Mouse (Mus musculus) midbrain, postnatal 0 days (tissue): ENCODE results near the gene Tnfrsf22. TPM values are rescaled to one million over a fixed set of nuclear protein-coding genes. Genes with fewer than 3 reads are reported as not detected.
A peak's percentile ranks its signal among the peaks of the same experiment; 100 is the strongest.
"Not testable (repeated sequence)": the region's sequence is repeated elsewhere in the genome, so short reads cannot be mapped to it uniquely, and the experiment has no call there.

ENCODE experiments used
- ATAC-seq: fragments of 200-750 bp; cut with Nextera tagmentation; 2 replicates; pipeline ENCODE4 v1.8.0; 2017; ENCODE audit warnings: moderate number of reproducible peaks, mild to moderate bottlenecking, moderate TSS enrichment, moderate library complexity; ENCODE audit not compliant: low FRiP score
- DNase-seq: peaks from one replicate; pipeline ENCODE4 v3.0.0-alpha.2; 2015; ENCODE audit warnings: low spot score
- H3K27ac ChIP-seq: fragments of 300-500 bp; sonication (generic); 2 replicates; pipeline ENCODE4 v1.5.1; 2014; ENCODE audit warnings: low read depth, mild to moderate bottlenecking, low read length, mixed read lengths
- H3K27me3 ChIP-seq: fragments of 300-500 bp; sonication (generic); 2 replicates; pipeline ENCODE4 v1.6.1; 2014; ENCODE audit warnings: low read length, control low read depth, mixed read lengths; ENCODE audit not compliant: insufficient read depth
- H3K36me3 ChIP-seq: fragments of 300-500 bp; sonication (generic); 2 replicates; pipeline ENCODE4 v1.6.1; 2014; ENCODE audit warnings: low read length, control low read depth, mixed read lengths; ENCODE audit not compliant: insufficient read depth
- H3K4me1 ChIP-seq: fragments of 300-500 bp; sonication (generic); 2 replicates; pipeline ENCODE4 v1.6.1; 2014; ENCODE audit warnings: mild to moderate bottlenecking, control low read depth, antibody characterized with exemption, low read length, mixed read lengths; ENCODE audit not compliant: insufficient read depth
- H3K4me2 ChIP-seq: fragments of 300-500 bp; sonication (generic); 2 replicates; pipeline ENCODE4 v1.6.1; 2014; ENCODE audit warnings: low read depth, mild to moderate bottlenecking, low read length, mixed read lengths; ENCODE audit not compliant: poor library complexity, severe bottlenecking
- H3K4me3 ChIP-seq: fragments of 300-500 bp; sonication (generic); 2 replicates; pipeline ENCODE4 v1.5.1; 2014; ENCODE audit warnings: low read depth, mild to moderate bottlenecking, low read length, moderate library complexity
- H3K9ac ChIP-seq: fragments of 300-500 bp; sonication (generic); replicated peaks from 2 replicates; pipeline ENCODE4 v1.6.1; 2014; ENCODE audit warnings: mild to moderate bottlenecking, low read length, moderate library complexity, mixed read lengths; ENCODE audit not compliant: poor library complexity, severe bottlenecking
- H3K9me3 ChIP-seq: fragments of 300-500 bp; sonication (generic); 2 replicates; pipeline ENCODE4 v1.6.1; 2016; ENCODE audit warnings: low read length, control low read depth
- CTCF ChIP-seq: IDR thresholded peaks from 2 replicates; pipeline ENCODE4 v1.5.1; 2016; ENCODE audit warnings: antibody characterized with exemption, mild to moderate bottlenecking
- WGBS: fragments of 180-500 bp; shearing (Covaris S2); extraction: QIAGEN DNeasy Blood & Tissue Kit; methylation state at CpG from one replicate; pipeline ENCODE4 v1.1.7; 2014; 5-methylcytosine and 5-hydroxymethylcytosine counted together
- polyA plus RNA-seq: library from polyadenylated mRNA; unstranded; fragments of >200 nt; fragmentation: Nextera tagmentation; extraction: Ambion mirVana; gene quantifications from 2 replicates; pipeline ENCODE4 v1.2.1, GENCODE M21; 2015
- total RNA-seq: library from RNA; depleted of rRNA; stranded (reverse); fragments of >200 nt; gene quantifications from 2 replicates; pipeline ENCODE4 v1.2.3, GENCODE M21; 2014

The Tnfrsf22 gene
- total and polyA plus RNA-seq, 2 experiments from 2014 or later = 2.6 to 6.7 TPM

DNA sequence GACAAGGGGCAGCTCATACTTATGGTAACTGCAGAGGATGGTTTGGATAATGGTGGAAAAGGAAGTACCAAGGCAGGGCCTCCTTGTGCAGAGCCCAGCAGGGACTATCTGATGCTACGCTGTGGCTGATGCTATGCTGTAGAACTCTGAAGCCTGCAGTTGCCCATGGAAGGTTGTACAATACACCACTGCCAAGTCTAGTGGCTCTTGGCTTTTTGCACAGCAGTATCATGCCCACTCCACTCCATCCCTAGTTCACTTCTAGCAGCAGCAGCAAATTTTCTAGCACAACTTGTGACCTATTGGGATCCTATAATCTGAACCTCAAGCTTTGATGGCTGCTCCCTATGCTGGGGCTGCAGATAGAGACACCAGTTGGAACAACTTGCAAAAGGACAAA lies 32.1 kb upstream of the Tnfrsf22 start:
- no peak for DNase-seq
- no peak overlapping the region for H3K27ac ChIP-seq
- TF ChIP-seq CTCF = no peak
- no peak overlapping the region for H3K4me2 ChIP-seq
- H3K9me3 ChIP-seq = no peaks in the 10 kb centered on the region
- no peak for ATAC-seq
- no peaks in the 10 kb centered on the region for H3K27me3 ChIP-seq
- H3K36me3 ChIP-seq = no peaks in the 10 kb centered on the region
- no peaks in the 10 kb centered on the region for H3K4me1 ChIP-seq
- H3K9ac ChIP-seq = no peak overlapping the region
- 89% methylated on average over 1 of the region's 1 CpGs for WGBS
- H3K4me3 ChIP-seq = no peak overlapping the region

DNA sequence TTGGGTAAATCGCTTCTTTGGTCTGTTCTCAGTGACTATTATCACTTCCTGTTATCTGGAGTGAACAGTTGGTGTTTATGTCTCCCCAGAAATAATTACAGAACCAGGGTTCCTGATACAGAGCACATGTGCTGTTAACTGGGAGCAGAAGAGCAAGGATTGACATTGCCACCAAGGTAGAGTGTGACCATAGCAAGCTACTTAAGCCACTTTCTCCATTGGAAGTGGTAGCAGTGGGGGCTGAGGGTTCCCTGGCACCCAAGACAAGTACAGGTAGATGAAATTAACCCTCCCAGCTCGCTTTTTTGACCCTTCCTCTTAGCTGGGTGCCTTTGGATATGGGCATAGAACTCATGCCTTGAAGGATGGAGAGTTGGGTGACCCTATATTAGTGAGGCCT lies 31.4 kb upstream of the Tnfrsf22 start:
- not testable (repeated sequence) for H3K36me3 ChIP-seq, H3K27ac ChIP-seq, H3K9me3 ChIP-seq, ATAC-seq, H3K4me2 ChIP-seq, H3K9ac ChIP-seq, H3K4me3 ChIP-seq, H3K27me3 ChIP-seq, DNase-seq, H3K4me1 ChIP-seq
- 56% methylated on average over 2 of the region's 2 CpGs for WGBS

- not testable (repeated sequence) for DNase-seq, H3K4me3 ChIP-seq, H3K27ac ChIP-seq, H3K4me2 ChIP-seq, H3K9ac ChIP-seq, H3K36me3 ChIP-seq, H3K9me3 ChIP-seq, ATAC-seq, H3K27me3 ChIP-seq, H3K4me1 ChIP-seq
- 68% methylated on average over 2 of the region's 2 CpGs for WGBS
Measured at GRCm38 (mm10) chr7:143679650-143680049, 30.2 kb upstream of the Tnfrsf22 start.

- TF ChIP-seq CTCF = no peak
- no peak overlapping the region for H3K27ac ChIP-seq
Measured at GRCm38 (mm10) chr7:143666427-143667311, 17.2 kb upstream of the Tnfrsf22 start.

GRCm38 (mm10) chr7:143663470-143663869 lies 14.0 kb upstream of the Tnfrsf22 start:
- Histone ChIP-seq H3K9ac (no peak overlapping the region), H3K27me3 (no peaks in the 10 kb centered on the region), H3K4me1 (no peaks in the 10 kb centered on the region), H3K4me3 (no peak overlapping the region), H3K4me2 (no peak overlapping the region), H3K27ac (no peak overlapping the region), H3K36me3 (no peaks in the 10 kb centered on the region), H3K9me3 (no peaks in the 10 kb centered on the region)
- WGBS = 92% methylated on average over 2 of the region's 2 CpGs
- DNase-seq (no peak), ATAC-seq (no peak)
- no peak for TF ChIP-seq CTCF

More at GRCm38 (mm10) chr7:143666427-143667311, 17.2 kb upstream of the Tnfrsf22 start:
- DNase-seq = no peak
- H3K27me3 ChIP-seq = no peaks in the 10 kb centered on the region
- no peak overlapping the region for H3K4me3 ChIP-seq
- no peaks in the 10 kb centered on the region for H3K36me3 ChIP-seq
- no peak overlapping the region for H3K4me2 ChIP-seq
- H3K4me1 ChIP-seq = no peaks in the 10 kb centered on the region
- no peak overlapping the region for H3K9ac ChIP-seq
- H3K9me3 ChIP-seq = no peaks in the 10 kb centered on the region
- ATAC-seq = no peak

- ATAC-seq (no peak), DNase-seq (no peak)
- Histone ChIP-seq H3K36me3 (no peaks in the 10 kb centered on the region), H3K9ac (no peak overlapping the region), H3K9me3 (no peaks in the 10 kb centered on the region), H3K27me3 (no peaks in the 10 kb centered on the region), H3K4me2 (no peak overlapping the region), H3K27ac (no peak overlapping the region), H3K4me1 (no peaks in the 10 kb centered on the region), H3K4me3 (no peak overlapping the region)
- no peak for TF ChIP-seq CTCF
Measured at GRCm38 (mm10) chr7:143660797-143661196, 11.3 kb upstream of the Tnfrsf22 start.

DNA sequence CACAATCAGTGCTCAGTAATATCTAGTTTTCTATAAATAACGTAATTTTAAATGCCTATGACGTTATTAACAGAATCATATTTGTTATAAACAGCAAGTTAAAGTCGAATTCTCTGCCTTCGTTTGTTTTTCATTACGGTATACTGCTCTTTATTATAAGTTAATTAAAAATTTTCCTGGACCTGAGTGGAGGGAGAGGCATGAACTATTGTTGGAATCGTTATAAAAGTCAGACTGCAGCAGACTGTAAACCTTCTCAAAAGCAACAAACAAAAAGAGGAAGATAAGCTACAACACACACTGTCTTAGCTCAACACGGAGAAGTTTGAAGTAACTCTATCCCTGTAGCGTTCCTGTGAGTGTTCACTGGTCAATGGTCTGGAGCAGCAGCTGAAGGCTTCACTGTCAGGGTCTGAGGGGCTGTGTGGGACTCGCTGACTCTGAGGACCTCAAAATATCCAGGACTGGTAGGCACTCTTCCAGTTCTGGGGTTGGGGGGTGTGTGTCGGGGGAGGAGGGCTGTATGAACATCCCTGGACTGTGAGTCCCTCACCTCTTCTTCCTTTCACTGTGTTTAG lies 397 bp upstream of the Tnfrsf22 start:
- not testable (repeated sequence) for H3K4me1 ChIP-seq, H3K27ac ChIP-seq, H3K9me3 ChIP-seq, ATAC-seq, H3K27me3 ChIP-seq, DNase-seq, H3K36me3 ChIP-seq, H3K9ac ChIP-seq
- Histone ChIP-seq H3K4me3 (peak overlapping the region; percentile 61), H3K4me2 (peak overlapping the region; percentile 79)
- WGBS = 52% methylated on average over 10 of the region's 10 CpGs

GRCm38 (mm10) chr7:143643949-143644348 lies 5.5 kb downstream of the Tnfrsf22 start:
- not testable (repeated sequence) for DNase-seq, H3K9ac ChIP-seq, H3K4me3 ChIP-seq, H3K9me3 ChIP-seq, ATAC-seq, H3K27me3 ChIP-seq, H3K36me3 ChIP-seq, H3K4me2 ChIP-seq, H3K4me1 ChIP-seq, H3K27ac ChIP-seq
- 93% methylated on average over 2 of the region's 2 CpGs for WGBS
